Mouse (Mus musculus) adrenal gland, adult 8-10 months (tissue): ENCODE measurements around the gene Ilf2. TPM values are rescaled to one million over a fixed set of nuclear protein-coding genes. Genes with fewer than 3 reads are reported as not detected.

ENCODE experiments used
- DNase-seq: peaks from one replicate; pipeline ENCODE4 v3.0.0; 2022
- total RNA-seq, 4 experiments: library from RNA; stranded (reverse); gene quantifications; 2 replicates each; pipeline ENCODE4 v1.2.4; 2022

The Ilf2 gene
- total RNA-seq, 4 experiments from 2014 or later, result 58.9 to 75.2 (median 67.3) TPM

- no peak for DNase-seq
Observed at GRCm38 (mm10) chr3:90512276-90512675, 36.4 kb downstream of the Ilf2 start.

GRCm38 (mm10) chr3:90512948-90513642 is 37.2 kb downstream of the Ilf2 start:
- DNase-seq, result no peak

GRCm38 (mm10) chr3:90513796-90514590 is 38.1 kb downstream of the Ilf2 start, which contains the start of the genes S100a1 and S100a13:
Gene S100a1 (minus strand): TSS chr3:90514392.
Gene S100a13 (plus strand): TSS chr3:90514435.
- DNase-seq, result peak; percentile 81

GRCm38 (mm10) chr3:90514691-90515090 is 38.8 kb downstream of the Ilf2 start:
- DNase-seq, result peak; percentile 67

GRCm38 (mm10) chr3:90515242-90515641 is 39.3 kb downstream of the Ilf2 start:
- DNase-seq, result no peak

GRCm38 (mm10) chr3:90515789-90516188 is 39.9 kb downstream of the Ilf2 start:
- no peak for DNase-seq

GRCm38 (mm10) chr3:90517711-90518110 is 41.8 kb downstream of the Ilf2 start:
- DNase-seq, result no peak

GRCm38 (mm10) chr3:90525421-90525820 is 49.5 kb downstream of the Ilf2 start:
- no peak for DNase-seq

- no peak for DNase-seq
Observed at GRCm38 (mm10) chr3:90526076-90526475, 50.1 kb downstream of the Ilf2 start.

- DNase-seq, result no peak
Observed at GRCm38 (mm10) chr3:90526580-90526979, 50.7 kb downstream of the Ilf2 start, which contains the start of gene S100a14. Gene S100a14 (plus strand): TSS chr3:90526856.

GRCm38 (mm10) chr3:90527291-90527873 is 51.5 kb downstream of the Ilf2 start:
- DNase-seq, result no peak

GRCm38 (mm10) chr3:90531713-90532112 is 55.8 kb downstream of the Ilf2 start:
- DNase-seq, result no peak

GRCm38 (mm10) chr3:90535446-90535845 is 59.5 kb downstream of the Ilf2 start:
- no peak for DNase-seq

GRCm38 (mm10) chr3:90537141-90537904 is 61.4 kb downstream of the Ilf2 start, which contains the start of gene S100a16:
Gene S100a16 (plus strand): TSS chr3:90537254.
- peak; percentile 78 for DNase-seq

GRCm38 (mm10) chr3:90537905-90538296 is 62.0 kb downstream of the Ilf2 start:
- no peak for DNase-seq

Other genes starting within 250 kb of the Ilf2 start
- 10 to 100 TPM; 64.2 to 76.1 (median 70.4) TPM for gene Jtb, start 244.5 kb upstream of the Ilf2 start, total RNA-seq
- 1 to 10 TPM in 1 of 4 experiments, under 1 TPM in 3; 0.35 to 1.3 (median 0.63) TPM for gene Creb3l4, start 232.6 kb upstream of the Ilf2 start, total RNA-seq
- 100 to 1,000 TPM; 129 to 172 (median 151) TPM for gene Slc39a1, start 228.0 kb upstream of the Ilf2 start, total RNA-seq
- 10 to 100 TPM; 43.5 to 73.2 (median 63.9) TPM for gene Crtc2, start 222.0 kb upstream of the Ilf2 start, total RNA-seq
- gene Dennd4b, start 210.9 kb upstream of the Ilf2 start, total RNA-seq, result 10 to 100 TPM in 3 of 4 experiments, 1 to 10 TPM in 1; 9.2 to 14.5 (median 12.8) TPM
- 10 to 100 TPM; 62.6 to 85.2 (median 71.6) TPM for gene Gatad2b, start 182.9 kb upstream of the Ilf2 start, total RNA-seq
- gene Slc27a3, start 86.2 kb upstream of the Ilf2 start, total RNA-seq, result 100 to 1,000 TPM; 132 to 297 (median 196) TPM
- 100 to 1,000 TPM; 107 to 119 (median 110) TPM for gene Ints3, start 42.5 kb upstream of the Ilf2 start, total RNA-seq
- 100 to 1,000 TPM; 316 to 460 (median 368) TPM for gene Npr1, start 10.3 kb upstream of the Ilf2 start, total RNA-seq
- 100 to 1,000 TPM in 1 of 4 experiments, 10 to 100 TPM in 3; 73.3 to 105 (median 83.4) TPM for gene Snapin, start 14.9 kb downstream of the Ilf2 start, total RNA-seq
- gene Chtop, start 33.4 kb downstream of the Ilf2 start, total RNA-seq, result 100 to 1,000 TPM; 114 to 130 (median 125) TPM
- gene S100a1, start 38.3 kb downstream of the Ilf2 start, total RNA-seq, result 100 to 1,000 TPM in 2 of 4 experiments, 10 to 100 TPM in 2; 80.7 to 112 (median 94.7) TPM
- 10 to 100 TPM; 21.7 to 26.9 (median 23.4) TPM for gene S100a13, start 38.3 kb downstream of the Ilf2 start, total RNA-seq
- 1 to 10 TPM in 2 of 4 experiments, under 1 TPM in 1, not detected in 1; 0.42 to 1.5 (median 1.2) TPM for gene S100a14, start 50.7 kb downstream of the Ilf2 start, total RNA-seq
- 10 to 100 TPM; 39.0 to 54.8 (median 50.2) TPM for gene S100a16, start 61.1 kb downstream of the Ilf2 start, total RNA-seq
- gene S100a3, start 84.5 kb downstream of the Ilf2 start, total RNA-seq, result not detected
- gene S100a2, start 114.1 kb downstream of the Ilf2 start, total RNA-seq, result not detected
- gene Gm42674, start 125.8 kb downstream of the Ilf2 start, total RNA-seq, result not detected
- gene S100a4, start 127.6 kb downstream of the Ilf2 start, total RNA-seq, result 10 to 100 TPM in 2 of 4 experiments, 1 to 10 TPM in 2; 7.5 to 22.9 (median 12.5) TPM
- not detected for gene S100a5, start 132.4 kb downstream of the Ilf2 start, total RNA-seq
- gene S100a6, start 136.8 kb downstream of the Ilf2 start, total RNA-seq, result 10 to 100 TPM; 57.0 to 92.3 (median 67.2) TPM
- under 1 TPM in 1 of 4 experiments, not detected in 3; 0.28 TPM for gene S100a7a, start 177.9 kb downstream of the Ilf2 start, total RNA-seq
- 1 to 10 TPM in 3 of 4 experiments, under 1 TPM in 1; 0.58 to 2.3 (median 1.2) TPM for gene S100a8, start 192.9 kb downstream of the Ilf2 start, total RNA-seq
- 1 to 10 TPM in 1 of 4 experiments, under 1 TPM in 1, not detected in 2; 0.55 to 1.2 TPM for gene S100a9, start 219.6 kb downstream of the Ilf2 start, total RNA-seq